22 mouse cellular contexts compared by ENCODE assay signal in genomic region chr6:122668823-122669222, GRCm38 (mm10). TPM values are rescaled to one million over a fixed set of nuclear protein-coding genes. Genes with fewer than 3 reads are reported as not detected.
DNase-seq lines count a peak whose midpoint lies in the region; ATAC-seq and TF ChIP-seq lines count a peak whose summit lies in the region.
"Had no signal": no experiment of that assay in that cellular context is flagged by ENCODE, and none has a peak within 500 bp of the region (broad histone marks: within the 10 kb centered on the region; RNA-seq: fewer than 3 reads in every experiment).

No protein-coding gene starts in this region.

- H3K27me3 ChIP-seq in hindbrain, embryonic 12.5 days: peaks cover 5% of the 10 kb centered on the region; the same call in 1 of the 2 replicates
- no peaks in the 10 kb centered on the region for H3K27me3 ChIP-seq in hindbrain, postnatal 0 days (ENCODE audit: insufficient read depth, low read length)
- H3K27me3 ChIP-seq in ES-Bruce4 (ENCODE audit: control insufficient read depth, insufficient read depth, low read length, poor library complexity, severe bottlenecking): no peaks in the 10 kb centered on the region
- H3K27me3 ChIP-seq in forebrain, embryonic 14.5 days (replicated peaks; ENCODE audit: control insufficient read depth, insufficient read depth, low read length): no peaks in the 10 kb centered on the region
- no peaks in the 10 kb centered on the region for H3K27me3 ChIP-seq in midbrain, embryonic 16.5 days (ENCODE audit: control insufficient read depth, insufficient read depth, low read depth, low read length)

- H3K36me3 ChIP-seq in hindbrain, embryonic 12.5 days: no peaks in the 10 kb centered on the region
- H3K36me3 ChIP-seq in hindbrain, postnatal 0 days (ENCODE audit: insufficient read depth, low read length): no peaks in the 10 kb centered on the region
- no peaks in the 10 kb centered on the region for H3K36me3 ChIP-seq in ES-Bruce4 (ENCODE audit: control insufficient read depth, insufficient read depth, low read length, poor library complexity, severe bottlenecking)
- H3K36me3 ChIP-seq in forebrain, embryonic 14.5 days (ENCODE audit: control insufficient read depth, insufficient read depth, low read length): no peaks in the 10 kb centered on the region
- no peaks in the 10 kb centered on the region for H3K36me3 ChIP-seq in midbrain, embryonic 16.5 days (ENCODE audit: control insufficient read depth, insufficient read depth, low read length)
- H3K36me3 ChIP-seq: embryonic facial prominence, embryonic 12.5 days had no signal

- H3K4me3 ChIP-seq in hindbrain, embryonic 12.5 days: no peak overlapping the region
- H3K4me3 ChIP-seq in hindbrain, postnatal 0 days (ENCODE audit: low read length): no peak overlapping the region
- no peak overlapping the region for H3K4me3 ChIP-seq in ES-Bruce4 (ENCODE audit: low read depth, low read length)
- H3K4me3 ChIP-seq in forebrain, embryonic 14.5 days (ENCODE audit: low read depth, low read length): no peak overlapping the region
- no peak overlapping the region for H3K4me3 ChIP-seq in midbrain, embryonic 16.5 days (ENCODE audit: low read depth, low read length)
- H3K4me3 ChIP-seq: erythroblast, embryonic 14.5 days had no signal

- TF ChIP-seq POLR2A in ES-Bruce4 (IDR thresholded peaks at IDR 0.05; ENCODE audit: insufficient read depth, low read length): no peak

- TF ChIP-seq CTCF in hindbrain, postnatal 0 days (IDR thresholded peaks at IDR 0.05; ENCODE audit: low read depth): no peak
- TF ChIP-seq CTCF in ES-Bruce4 (IDR thresholded peaks at IDR 0.05; ENCODE audit: low read depth, low read length): no peak

- TF ChIP-seq EP300 in ES-Bruce4 (IDR thresholded peaks at IDR 0.05; ENCODE audit: insufficient read depth, low read depth, low read length): no peak

- H3K9ac ChIP-seq in hindbrain, embryonic 12.5 days: no peak overlapping the region
- H3K9ac ChIP-seq in hindbrain, postnatal 0 days (replicated peaks; ENCODE audit: low read length): no peak overlapping the region
- H3K9ac ChIP-seq in ES-Bruce4 (ENCODE audit: low read depth, poor library complexity, severe bottlenecking): no peak overlapping the region
- H3K9ac ChIP-seq in forebrain, embryonic 14.5 days (ENCODE audit: low read length): no peak overlapping the region
- H3K9ac ChIP-seq in midbrain, embryonic 16.5 days (ENCODE audit: low read depth, low read length): no peak overlapping the region
- H3K9ac ChIP-seq: embryonic facial prominence, embryonic 12.5 days; liver, postnatal 0 days had no signal

- H3K4me1 ChIP-seq in hindbrain, embryonic 12.5 days: no peaks in the 10 kb centered on the region
- H3K4me1 ChIP-seq in hindbrain, postnatal 0 days (ENCODE audit: insufficient read depth, low read length): no peaks in the 10 kb centered on the region; the same call in 1 of the 2 replicates
- peaks cover 4% of the 10 kb centered on the region for H3K4me1 ChIP-seq in ES-Bruce4 (ENCODE audit: control insufficient read depth, insufficient read depth, low read length)
- H3K4me1 ChIP-seq in forebrain, embryonic 14.5 days (ENCODE audit: control insufficient read depth, insufficient read depth, low read length): no peaks in the 10 kb centered on the region
- H3K4me1 ChIP-seq in midbrain, embryonic 16.5 days (ENCODE audit: control insufficient read depth, insufficient read depth, low read length): peaks cover 4% of the 10 kb centered on the region
- H3K4me1 ChIP-seq: embryonic facial prominence, embryonic 12.5 days had no signal

- H3K4me2 ChIP-seq in hindbrain, embryonic 12.5 days (replicated peaks): no peak overlapping the region
- H3K4me2 ChIP-seq in hindbrain, postnatal 0 days (ENCODE audit: low read depth, low read length): no peak overlapping the region
- no peak overlapping the region for H3K4me2 ChIP-seq in forebrain, embryonic 14.5 days (ENCODE audit: low read length)
- no peak overlapping the region for H3K4me2 ChIP-seq in midbrain, embryonic 16.5 days (ENCODE audit: low read length)

- peak; percentile 33; the same call in 1 of the 2 replicates for ATAC-seq in hindbrain, embryonic 12.5 days (ENCODE audit: low FRiP score)
- ATAC-seq in hindbrain, postnatal 0 days: no peak
- ATAC-seq in forebrain, embryonic 14.5 days: 0 out of 2 replicates have a peak, but pooled peaks have one; percentile 6
- peak; percentile 27; the same call in 1 of the 2 replicates for ATAC-seq in midbrain, embryonic 16.5 days
- no peak for ATAC-seq in monocyte, adult 5-6 weeks (replicated peaks; ENCODE audit: insufficient number of reproducible peaks, low FRiP score, low TSS enrichment, poor library complexity, severe bottlenecking)

- H3K27ac ChIP-seq in hindbrain, embryonic 12.5 days: no peak overlapping the region
- no peak overlapping the region for H3K27ac ChIP-seq in hindbrain, postnatal 0 days
- peak overlapping the region; percentile 17; the same call in 1 of the 2 replicates for H3K27ac ChIP-seq in ES-Bruce4 (ENCODE audit: insufficient read depth, low read length)
- no peak overlapping the region for H3K27ac ChIP-seq in forebrain, embryonic 14.5 days (ENCODE audit: low read depth, low read length)
- no peak overlapping the region for H3K27ac ChIP-seq in midbrain, embryonic 16.5 days (ENCODE audit: low read length)
- H3K27ac ChIP-seq: embryonic facial prominence, embryonic 12.5 days; heart, adult 2 months; kidney, postnatal 0 days had no signal

- no peaks in the 10 kb centered on the region for H3K9me3 ChIP-seq in hindbrain, embryonic 12.5 days (replicated peaks)
- no peaks in the 10 kb centered on the region for H3K9me3 ChIP-seq in hindbrain, postnatal 0 days (ENCODE audit: low read length)
- H3K9me3 ChIP-seq in ES-Bruce4 (replicated peaks; ENCODE audit: control insufficient read depth, insufficient read depth, low read length, poor library complexity, severe bottlenecking): no peaks in the 10 kb centered on the region
- H3K9me3 ChIP-seq in forebrain, embryonic 14.5 days (replicated peaks; ENCODE audit: control insufficient read depth, low read length): no peaks in the 10 kb centered on the region
- H3K9me3 ChIP-seq in midbrain, embryonic 16.5 days (replicated peaks; ENCODE audit: control insufficient read depth, low read length, poor library complexity, severe bottlenecking): no peaks in the 10 kb centered on the region
- H3K9me3 ChIP-seq: embryonic facial prominence, embryonic 12.5 days; megakaryocyte, embryonic 14.5 days had no signal

- 77% methylated on average over 5 of the region's 5 CpGs for WGBS in hindbrain, embryonic 12.5 days
- WGBS in hindbrain, postnatal 0 days: 64% methylated on average over 5 of the region's 5 CpGs
- 76% methylated on average over 5 of the region's 5 CpGs for WGBS in forebrain, embryonic 14.5 days
- 76% methylated on average over 5 of the region's 5 CpGs for WGBS in midbrain, embryonic 16.5 days

- no peak for DNase-seq in hindbrain, postnatal 0 days (ENCODE audit: low spot score)
- no peak for DNase-seq in forebrain, embryonic 14.5 days (ENCODE audit: low spot score)
- no peak for DNase-seq in adrenal gland, adult (ENCODE audit: inconsistent age in 2 of 2, low spot score in 1 of 2)

RNA-seq across cellular contexts. Expression of gene Nanog, which starts 38.5 kb away (rescaled TPM):
- polyA plus RNA-seq in hindbrain, embryonic 12.5 days (2016; fragmentation: Nextera tagmentation; extraction: Ambion mirVana): 0.14 and 0.27 TPM in 2 replicates
- total RNA-seq in hindbrain, postnatal 0 days (2014; rRNA removed): not detected in 2 replicates
- 0.15 and 0.16 TPM in 2 replicates for polyA plus RNA-seq in hindbrain, postnatal 0 days (2015; fragmentation: Nextera tagmentation; extraction: Ambion mirVana)
- polyA plus RNA-seq in ES-Bruce4 (2011; ENCODE audit: insufficient read depth, insufficient read length, low read depth, missing spikeins): 610 and 613 TPM in 2 replicates
- polyA plus RNA-seq in forebrain, embryonic 14.5 days (2014; fragmentation: Nextera tagmentation; extraction: Ambion mirVana): 0.12 and 0.30 TPM in 2 replicates
- not detected in 2 replicates for polyA plus RNA-seq in midbrain, embryonic 16.5 days (2015; fragmentation: Nextera tagmentation; extraction: Ambion mirVana)
- not detected in 3 replicates for total RNA-seq in monocyte, adult 5-6 weeks (2017)
- total RNA-seq: adrenal gland, adult 8-10 months; common myeloid progenitor, adult 5-6 weeks; gastrocnemius, postnatal 14 days; heart, adult 2 months; layer of hippocampus, adult 2 months; left cerebral cortex, postnatal 36 days; liver, adult 2 months had no signal
- polyA plus RNA-seq: erythroblast, embryonic 14.5 days; heart, adult 2 months; kidney, postnatal 0 days; liver, adult 2 months; liver, postnatal 0 days; small intestine, adult 2 months had no signal

RNA-seq across cellular contexts. Expression of gene Dppa3, which starts 42.6 kb away (rescaled TPM):
- polyA plus RNA-seq in hindbrain, embryonic 12.5 days (2016; fragmentation: Nextera tagmentation; extraction: Ambion mirVana): not detected in 2 replicates
- not detected in 2 replicates for total RNA-seq in hindbrain, postnatal 0 days (2014; rRNA removed)
- polyA plus RNA-seq in hindbrain, postnatal 0 days (2015; fragmentation: Nextera tagmentation; extraction: Ambion mirVana): not detected in 2 replicates
- polyA plus RNA-seq in ES-Bruce4 (2011; ENCODE audit: insufficient read depth, insufficient read length, low read depth, missing spikeins): 203 and 217 TPM in 2 replicates
- polyA plus RNA-seq in forebrain, embryonic 14.5 days (2014; fragmentation: Nextera tagmentation; extraction: Ambion mirVana): not detected in 2 replicates
- not detected in 2 replicates for polyA plus RNA-seq in midbrain, embryonic 16.5 days (2015; fragmentation: Nextera tagmentation; extraction: Ambion mirVana)
- 8.6 TPM in 1 of 3 replicates, not detected in the others for total RNA-seq in monocyte, adult 5-6 weeks (2017)
- total RNA-seq: adrenal gland, adult 8-10 months; common myeloid progenitor, adult 5-6 weeks; gastrocnemius, postnatal 14 days; heart, adult 2 months; heart, postnatal 4 days; layer of hippocampus, adult 2 months; left cerebral cortex, postnatal 36 days; liver, adult 2 months had no signal
- polyA plus RNA-seq: embryonic facial prominence, embryonic 12.5 days; erythroblast, embryonic 14.5 days; heart, adult 2 months; intestine, postnatal 0 days; kidney, postnatal 0 days; liver, adult 2 months; small intestine, adult 2 months had no signal

RNA-seq across cellular contexts. Expression of gene Gdf3, which starts 58.9 kb away (rescaled TPM):
- polyA plus RNA-seq in hindbrain, embryonic 12.5 days (2016; fragmentation: Nextera tagmentation; extraction: Ambion mirVana): 0.09 TPM in 1 of 2 replicates, not detected in the other
- total RNA-seq in hindbrain, postnatal 0 days (2014; rRNA removed): 1.1 and 1.6 TPM in 2 replicates
- 0.19 and 0.29 TPM in 2 replicates for polyA plus RNA-seq in hindbrain, postnatal 0 days (2015; fragmentation: Nextera tagmentation; extraction: Ambion mirVana)
- 34.8 and 37.0 TPM in 2 replicates for polyA plus RNA-seq in ES-Bruce4 (2011; ENCODE audit: insufficient read depth, insufficient read length, low read depth, missing spikeins)
- polyA plus RNA-seq in forebrain, embryonic 14.5 days (2014; fragmentation: Nextera tagmentation; extraction: Ambion mirVana): not detected in 2 replicates
- polyA plus RNA-seq in midbrain, embryonic 16.5 days (2015; fragmentation: Nextera tagmentation; extraction: Ambion mirVana): 0.09 TPM in 1 of 2 replicates, not detected in the other
- 1.7 to 3.5 TPM (median 2.5 TPM) in 3 replicates for total RNA-seq in monocyte, adult 5-6 weeks (2017)
- total RNA-seq: gastrocnemius, postnatal 14 days; heart, adult 2 months; heart, postnatal 4 days; layer of hippocampus, adult 2 months; left cerebral cortex, postnatal 36 days; liver, adult 2 months had no signal
- polyA plus RNA-seq: embryonic facial prominence, embryonic 12.5 days; erythroblast, embryonic 14.5 days; heart, adult 2 months; kidney, postnatal 0 days; small intestine, adult 2 months had no signal

Comparison
In these comparisons a context has a peak if more than half of its experiments do, and no peak if none do; other contexts are left out.
1. ATAC-seq: peak in hindbrain, embryonic 12.5 days (single experiment), forebrain, embryonic 14.5 days (single experiment) and midbrain, embryonic 16.5 days (single experiment); none in hindbrain, postnatal 0 days (single experiment) and monocyte, adult 5-6 weeks (single experiment).
2. RNA of gene Nanog, which starts 38.5 kb away (polyA plus RNA-seq): 610 to 613 TPM in ES-Bruce4; 0.12 to 0.30 TPM in forebrain, embryonic 14.5 days, 0.14 to 0.27 TPM in hindbrain, embryonic 12.5 days, 0.15 to 0.16 TPM in hindbrain, postnatal 0 days and not detected in midbrain, embryonic 16.5 days; every median in the first group is over 100 times any median in the second.
3. RNA of gene Dppa3, which starts 42.6 kb away (polyA plus RNA-seq): 203 to 217 TPM in ES-Bruce4; not detected in hindbrain, embryonic 12.5 days, not detected in hindbrain, postnatal 0 days, not detected in forebrain, embryonic 14.5 days and not detected in midbrain, embryonic 16.5 days; every median in the first group is over 100 times any median in the second.
4. RNA of gene Gdf3, which starts 58.9 kb away (polyA plus RNA-seq): 34.8 to 37.0 TPM in ES-Bruce4; 0.19 to 0.29 TPM in hindbrain, postnatal 0 days, 0.09 TPM in hindbrain, embryonic 12.5 days, 0.09 TPM in midbrain, embryonic 16.5 days and not detected in forebrain, embryonic 14.5 days; every median in the first group is over 10 times any median in the second.